Mouse (Mus musculus) midbrain, postnatal 0 days (tissue): Measurements from ENCODE around the gene Tbx5. TPM values are rescaled to one million over a fixed set of nuclear protein-coding genes. Genes with fewer than 3 reads are reported as not detected.

Experiments
- ATAC-seq: fragments of 200-750 bp; cut with Nextera tagmentation; 2 replicates; pipeline ENCODE4 v1.8.0; 2017; ENCODE audit warnings: moderate number of reproducible peaks, mild to moderate bottlenecking, moderate TSS enrichment, moderate library complexity; ENCODE audit not compliant: low FRiP score
- DNase-seq: peaks from one replicate; pipeline ENCODE4 v3.0.0-alpha.2; 2015; ENCODE audit warnings: low spot score
- H3K27ac ChIP-seq: fragments of 300-500 bp; sonication (generic); 2 replicates; pipeline ENCODE4 v1.5.1; 2014; ENCODE audit warnings: low read depth, mild to moderate bottlenecking, low read length, mixed read lengths
- H3K27me3 ChIP-seq: fragments of 300-500 bp; sonication (generic); 2 replicates; pipeline ENCODE4 v1.6.1; 2014; ENCODE audit warnings: low read length, control low read depth, mixed read lengths; ENCODE audit not compliant: insufficient read depth
- H3K36me3 ChIP-seq: fragments of 300-500 bp; sonication (generic); 2 replicates; pipeline ENCODE4 v1.6.1; 2014; ENCODE audit warnings: low read length, control low read depth, mixed read lengths; ENCODE audit not compliant: insufficient read depth
- H3K4me1 ChIP-seq: fragments of 300-500 bp; sonication (generic); 2 replicates; pipeline ENCODE4 v1.6.1; 2014; ENCODE audit warnings: mild to moderate bottlenecking, control low read depth, antibody characterized with exemption, low read length, mixed read lengths; ENCODE audit not compliant: insufficient read depth
- H3K4me2 ChIP-seq: fragments of 300-500 bp; sonication (generic); 2 replicates; pipeline ENCODE4 v1.6.1; 2014; ENCODE audit warnings: low read depth, mild to moderate bottlenecking, low read length, mixed read lengths; ENCODE audit not compliant: poor library complexity, severe bottlenecking
- H3K4me3 ChIP-seq: fragments of 300-500 bp; sonication (generic); 2 replicates; pipeline ENCODE4 v1.5.1; 2014; ENCODE audit warnings: low read depth, mild to moderate bottlenecking, low read length, moderate library complexity
- H3K9ac ChIP-seq: fragments of 300-500 bp; sonication (generic); replicated peaks from 2 replicates; pipeline ENCODE4 v1.6.1; 2014; ENCODE audit warnings: mild to moderate bottlenecking, low read length, moderate library complexity, mixed read lengths; ENCODE audit not compliant: poor library complexity, severe bottlenecking
- H3K9me3 ChIP-seq: fragments of 300-500 bp; sonication (generic); 2 replicates; pipeline ENCODE4 v1.6.1; 2016; ENCODE audit warnings: low read length, control low read depth
- CTCF ChIP-seq: IDR thresholded peaks from 2 replicates; pipeline ENCODE4 v1.5.1; 2016; ENCODE audit warnings: antibody characterized with exemption, mild to moderate bottlenecking
- WGBS: fragments of 180-500 bp; shearing (Covaris S2); extraction: QIAGEN DNeasy Blood & Tissue Kit; methylation state at CpG from one replicate; pipeline ENCODE4 v1.1.7; 2014; 5-methylcytosine and 5-hydroxymethylcytosine counted together
- polyA plus RNA-seq: library from polyadenylated mRNA; unstranded; fragments of >200 nt; fragmentation: Nextera tagmentation; extraction: Ambion mirVana; gene quantifications from 2 replicates; pipeline ENCODE4 v1.2.1, GENCODE M21; 2015
- total RNA-seq: library from RNA; depleted of rRNA; stranded (reverse); fragments of >200 nt; gene quantifications from 2 replicates; pipeline ENCODE4 v1.2.3, GENCODE M21; 2014

The Tbx5 gene
- total and polyA plus RNA-seq, 2 experiments from 2014 or later, result 0.04 TPM; not detected in 1

- 2% methylated on average over 7 of the region's 7 CpGs for WGBS
- TF ChIP-seq CTCF, result no peak
- Histone ChIP-seq H3K9me3 (no peaks in the 10 kb centered on the region), H3K4me2 (no peak overlapping the region), H3K36me3 (no peaks in the 10 kb centered on the region), H3K27ac (no peak overlapping the region), H3K9ac (no peak overlapping the region), H3K4me3 (no peak overlapping the region), H3K27me3 (peaks cover 85% of the 10 kb centered on the region), H3K4me1 (no peaks in the 10 kb centered on the region)
- ATAC-seq (no peak), DNase-seq (no peak)
These were observed 6.0 kb downstream of the Tbx5 start for GRCm38 (mm10) chr5:119838441-119838840.

- Histone ChIP-seq H3K9ac (no peak overlapping the region), H3K36me3 (no peaks in the 10 kb centered on the region), H3K4me2 (no peak overlapping the region), H3K4me3 (no peak overlapping the region), H3K27me3 (peaks cover 80% of the 10 kb centered on the region), H3K4me1 (no peaks in the 10 kb centered on the region), H3K27ac (no peak overlapping the region), H3K9me3 (no peaks in the 10 kb centered on the region)
- 1% methylated on average over 16 of the region's 16 CpGs for WGBS
- ATAC-seq (no peak), DNase-seq (no peak)
- TF ChIP-seq CTCF, result no peak
These were observed 6.7 kb downstream of the Tbx5 start for GRCm38 (mm10) chr5:119839156-119839555.

GRCm38 (mm10) chr5:119839616-119840368 lies 7.3 kb downstream of the Tbx5 start:
- Histone ChIP-seq H3K9ac (no peak overlapping the region), H3K36me3 (no peaks in the 10 kb centered on the region), H3K4me2 (no peak overlapping the region), H3K9me3 (no peaks in the 10 kb centered on the region), H3K27me3 (peaks cover 79% of the 10 kb centered on the region), H3K4me1 (no peaks in the 10 kb centered on the region), H3K27ac (no peak overlapping the region), H3K4me3 (no peak overlapping the region)
- DNase-seq, result no peak
- under 1% methylated on average over 34 of the region's 34 CpGs for WGBS
- TF ChIP-seq CTCF, result no peak
- no peak for ATAC-seq

GRCm38 (mm10) chr5:119840404-119840803 lies 7.9 kb downstream of the Tbx5 start:
- ATAC-seq, result no peak
- 2% methylated on average over 7 of the region's 7 CpGs for WGBS
- Histone ChIP-seq H3K9me3 (no peaks in the 10 kb centered on the region), H3K4me2 (no peak overlapping the region), H3K4me1 (peaks cover 3% of the 10 kb centered on the region; the same call in 1 of the 2 replicates), H3K36me3 (no peaks in the 10 kb centered on the region), H3K27me3 (peaks cover 79% of the 10 kb centered on the region), H3K9ac (no peak overlapping the region), H3K27ac (no peak overlapping the region), H3K4me3 (no peak overlapping the region)
- no peak for DNase-seq
- no peak for TF ChIP-seq CTCF

GRCm38 (mm10) chr5:119841634-119842420 lies 9.4 kb downstream of the Tbx5 start:
- Histone ChIP-seq H3K4me1 (peaks cover 3% of the 10 kb centered on the region; the same call in 1 of the 2 replicates), H3K27me3 (peaks cover 69% of the 10 kb centered on the region), H3K36me3 (no peaks in the 10 kb centered on the region), H3K9me3 (no peaks in the 10 kb centered on the region), H3K9ac (no peak overlapping the region), H3K4me3 (no peak overlapping the region), H3K27ac (no peak overlapping the region), H3K4me2 (no peak overlapping the region)
- ATAC-seq (no peak), DNase-seq (no peak)
- WGBS, result 1% methylated on average over 26 of the region's 26 CpGs
- no peak for TF ChIP-seq CTCF
